Mouse (Mus musculus) spleen, adult 18-20 months (tissue): ENCODE results near the gene Rbms1.

ENCODE experiments used
- DNase-seq, 2 experiments: peaks; one replicate each; pipeline ENCODE4 v3.0.0; 2022; ENCODE audit warnings: mixed read lengths in 2 of 2

Gene Rbms1

DNA sequence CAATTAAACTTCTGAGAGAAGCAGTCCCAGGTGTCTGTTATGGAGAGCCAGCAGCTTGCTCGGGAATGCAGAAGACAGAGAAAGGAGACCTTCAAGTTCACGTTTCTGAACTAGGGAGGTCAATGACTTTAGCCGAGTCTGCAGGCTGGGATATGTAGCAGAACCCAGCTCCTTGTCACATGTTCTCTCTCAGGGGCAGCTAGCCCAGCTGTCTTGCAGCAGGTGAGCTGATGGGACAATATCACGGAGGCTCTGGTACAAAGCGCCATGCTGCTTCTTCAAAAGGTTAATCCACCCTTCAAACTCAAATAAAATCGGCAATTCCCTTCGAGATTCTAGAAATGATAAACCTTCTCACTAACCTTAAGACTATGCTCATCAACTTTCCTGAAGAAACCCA is 158.2 kb downstream of the Rbms1 start:
- no peak for DNase-seq

DNA sequence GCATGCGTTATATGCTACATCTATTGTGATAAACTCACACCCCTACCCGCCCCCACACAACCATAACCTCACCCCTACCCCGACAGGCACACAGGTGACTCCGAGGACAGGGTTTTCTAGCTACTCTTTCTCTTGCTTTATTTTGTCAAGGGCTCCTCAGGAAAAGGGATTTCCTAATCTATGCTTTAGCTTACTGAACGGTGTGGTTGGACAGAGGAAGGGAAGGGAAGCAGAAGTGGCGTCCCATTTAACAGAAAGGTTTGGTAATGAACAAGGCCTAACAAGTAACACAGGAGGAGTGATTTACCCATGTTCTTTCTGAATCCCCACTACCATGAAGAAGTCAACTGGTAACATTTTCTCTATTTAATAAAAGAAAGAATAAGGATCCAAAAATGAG is 159.6 kb downstream of the Rbms1 start:
- DNase-seq, result no peak

DNA sequence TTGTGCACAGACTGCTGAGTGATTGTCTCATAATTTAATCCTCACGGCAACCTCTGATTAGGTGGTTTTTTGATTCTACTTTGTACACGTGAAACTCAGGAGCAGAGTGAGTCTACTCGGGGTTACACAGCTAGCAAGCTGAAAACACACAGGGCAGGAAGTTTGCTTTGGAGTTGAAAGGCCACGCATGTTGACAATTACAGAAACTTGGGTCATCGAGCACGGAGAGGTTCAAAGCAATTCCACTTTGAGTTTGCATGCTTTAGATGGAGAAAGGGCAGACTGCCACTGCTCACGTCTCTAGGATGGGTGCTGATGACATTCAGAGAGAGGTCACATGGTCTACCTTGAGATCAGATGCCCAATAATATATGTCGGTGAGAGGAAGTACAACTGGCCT is 160.2 kb downstream of the Rbms1 start:
- no peak for DNase-seq

DNA sequence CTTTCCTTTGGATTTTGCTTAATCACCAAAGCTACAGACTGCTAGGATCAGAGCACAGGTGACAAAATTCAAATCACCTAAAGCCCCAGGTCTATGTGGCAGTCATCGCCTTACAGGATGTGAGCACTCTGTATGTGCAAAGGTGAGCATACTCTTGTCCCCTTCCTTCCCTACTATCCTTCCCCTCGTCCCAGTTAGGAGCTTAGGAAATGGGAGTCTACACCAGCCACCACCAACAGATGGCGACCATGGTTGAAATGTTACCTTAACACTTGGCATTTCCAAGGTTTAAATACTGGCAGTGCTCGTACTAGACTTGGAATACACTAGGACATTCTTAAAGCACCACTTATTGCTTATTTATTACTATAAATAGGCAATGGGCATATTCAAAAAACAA is 160.8 kb downstream of the Rbms1 start:
- DNase-seq, result no peak

- no peak for DNase-seq
Observed at GRCm38 (mm10) chr2:60801571-60802155, 161.3 kb downstream of the Rbms1 start.

- no peak for DNase-seq
Observed at GRCm38 (mm10) chr2:60800921-60801558, 162.0 kb downstream of the Rbms1 start.

- no peak for DNase-seq
Observed at GRCm38 (mm10) chr2:60799816-60800215, 163.2 kb downstream of the Rbms1 start.

DNA sequence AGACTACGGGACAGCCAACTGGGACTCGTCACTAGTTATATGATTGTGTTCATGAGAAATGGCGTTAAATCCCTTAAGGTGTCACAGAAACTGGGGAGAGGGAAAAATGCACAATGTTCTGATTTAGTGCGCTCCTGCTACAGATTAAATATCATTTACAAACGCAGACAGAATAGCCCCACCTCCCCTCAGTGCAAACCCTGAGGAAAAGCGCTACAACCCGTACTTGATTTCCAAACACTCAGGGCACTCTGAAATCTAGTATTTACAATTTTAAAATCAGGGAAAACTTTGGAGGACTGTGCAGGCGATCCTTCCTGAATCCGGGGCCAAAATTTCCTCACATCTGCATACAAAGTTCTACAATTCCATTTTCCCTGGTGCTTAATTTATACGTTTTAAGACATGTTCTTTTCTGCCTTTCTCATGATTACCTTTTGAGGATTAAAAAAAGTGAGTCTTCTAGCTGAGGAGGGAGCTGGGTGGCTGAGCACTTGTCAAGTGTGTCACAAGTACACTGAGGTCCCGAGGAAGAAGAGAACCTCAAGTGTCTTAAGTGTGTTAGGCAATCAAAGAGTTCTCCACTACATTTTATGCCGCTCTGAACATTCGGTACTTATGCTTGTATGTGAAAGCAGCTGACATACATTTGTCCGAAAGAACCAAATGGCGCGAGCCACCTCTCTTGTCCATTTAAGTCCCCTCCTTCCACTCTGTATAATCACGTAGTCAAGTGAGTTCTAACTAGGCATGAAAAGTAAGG is 164.0 kb downstream of the Rbms1 start:
- no peak for DNase-seq

DNA sequence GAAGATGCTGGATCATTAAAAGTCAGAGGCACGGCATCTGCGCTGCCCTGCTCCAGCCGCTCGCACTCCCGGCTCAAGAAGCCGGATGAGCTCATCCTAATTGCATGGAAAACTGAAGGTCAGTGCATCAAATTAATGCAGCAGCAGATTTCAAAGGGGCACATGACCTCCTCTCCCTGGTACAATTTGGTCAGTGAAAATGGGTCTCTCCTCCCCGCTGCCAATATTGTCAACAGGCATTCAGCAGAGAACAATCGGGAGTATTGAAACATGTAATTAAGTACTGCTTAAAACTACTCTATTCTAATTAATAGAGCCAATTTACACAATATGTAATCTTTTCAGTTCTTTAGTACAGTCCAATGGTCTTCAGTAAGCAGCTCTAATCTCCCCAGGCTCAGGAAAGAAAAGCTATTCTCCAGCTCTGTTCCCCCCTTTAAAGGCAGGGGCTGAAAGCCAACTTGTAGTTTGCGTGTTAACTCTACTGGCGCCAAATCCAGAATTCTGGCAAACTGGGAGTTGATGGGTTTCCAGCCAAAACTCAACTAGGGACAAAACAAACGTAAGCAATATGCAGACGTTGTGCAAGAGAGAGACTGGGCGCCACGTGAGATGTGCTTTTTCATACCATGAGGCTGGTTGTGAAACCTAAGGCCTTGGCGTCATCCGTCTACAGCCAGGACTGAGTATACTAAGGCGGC is 165.9 kb downstream of the Rbms1 start:
- no peak for DNase-seq

DNA sequence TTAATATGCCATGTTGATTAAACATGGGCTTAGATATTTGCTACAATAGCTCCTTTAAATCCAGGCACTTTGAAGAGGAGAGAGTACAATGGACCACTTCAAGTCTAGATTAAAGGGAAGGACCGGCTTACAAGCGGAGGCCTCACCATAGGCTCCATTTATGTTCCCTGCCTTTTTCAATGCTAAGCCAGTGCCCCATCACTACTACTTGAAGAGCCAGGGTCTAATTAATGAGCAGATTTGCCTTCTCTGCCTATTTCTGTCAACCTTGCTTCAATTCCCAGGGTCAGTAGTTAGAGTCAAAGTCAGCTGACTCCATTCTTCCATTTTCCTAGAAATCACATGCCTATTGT is 166.4 kb downstream of the Rbms1 start:
- no peak for DNase-seq

DNA sequence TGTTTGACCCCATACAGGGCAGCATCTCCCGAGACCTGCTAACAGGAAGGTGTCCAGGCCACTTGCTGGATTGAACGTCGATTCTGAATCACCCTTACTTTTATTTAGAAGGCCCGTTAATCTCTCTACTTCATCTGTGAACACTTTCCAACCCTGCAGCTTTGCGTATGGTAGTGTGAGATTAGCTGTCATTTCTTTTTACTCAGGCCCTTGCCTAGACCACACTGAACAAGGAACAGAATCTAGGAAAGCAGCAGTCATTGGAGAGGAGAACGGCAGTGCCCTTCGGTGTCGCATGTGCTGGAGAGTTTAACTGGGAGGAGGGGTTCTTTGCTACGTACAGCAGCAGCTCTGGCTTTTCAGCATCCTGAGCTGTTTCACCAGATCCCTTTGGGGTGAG is 167.1 kb downstream of the Rbms1 start:
- DNase-seq, result no peak

- DNase-seq, result no peak
Observed at GRCm38 (mm10) chr2:60792506-60792905, 170.5 kb downstream of the Rbms1 start.

DNA sequence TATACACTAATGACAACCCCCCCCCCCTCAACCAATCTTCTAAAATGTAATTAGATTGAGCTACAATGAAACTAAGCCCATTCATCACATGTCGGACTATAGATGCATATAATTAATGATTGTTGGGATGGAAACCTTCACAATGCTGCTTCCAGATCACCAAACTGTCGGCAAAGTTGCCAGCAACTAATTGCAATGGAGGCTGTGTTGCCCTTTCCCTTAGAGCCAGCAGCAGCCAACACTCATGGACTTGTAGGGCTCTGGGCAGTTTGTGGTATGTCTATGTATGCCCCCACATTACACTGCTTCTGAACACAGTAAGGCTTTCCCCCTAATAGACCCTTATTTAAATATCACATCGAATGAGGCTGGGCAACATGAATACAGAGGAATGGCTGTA is 173.9 kb downstream of the Rbms1 start:
- no peak for DNase-seq

DNA sequence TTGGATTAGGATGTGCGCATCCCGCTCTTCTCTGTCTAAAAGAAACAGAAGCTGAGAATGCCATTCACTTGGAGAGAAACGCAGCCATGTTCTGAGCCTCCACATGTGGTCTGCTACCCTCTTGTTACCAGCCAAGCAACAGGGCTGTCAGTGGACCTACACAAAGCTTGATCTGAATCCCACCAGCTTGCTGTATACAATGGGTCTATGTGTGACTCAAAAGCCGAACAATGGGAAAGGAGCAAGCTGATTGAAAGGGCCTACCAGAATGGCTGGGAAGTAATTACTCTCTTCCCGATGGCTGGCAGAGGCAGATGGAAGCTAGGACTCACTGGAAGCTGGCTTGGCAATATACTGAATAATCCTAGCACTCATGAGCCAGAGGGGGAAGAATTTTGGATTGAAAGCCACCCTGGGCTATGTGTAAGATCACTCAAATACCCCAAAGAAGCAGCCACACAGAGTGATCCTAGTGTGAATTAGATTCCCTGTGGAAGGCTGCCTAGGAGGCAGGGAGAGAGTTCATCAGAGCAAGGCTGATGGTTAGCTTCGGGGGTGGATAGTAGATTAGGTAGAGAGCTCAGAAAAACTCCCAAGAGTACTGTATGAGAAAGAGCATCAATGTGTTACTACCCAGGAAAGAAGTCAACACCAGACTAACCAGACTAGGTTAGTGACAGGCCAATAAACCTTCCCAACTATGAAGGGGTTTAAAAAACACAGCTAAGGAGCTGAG is 174.7 kb downstream of the Rbms1 start:
- no peak for DNase-seq

DNA sequence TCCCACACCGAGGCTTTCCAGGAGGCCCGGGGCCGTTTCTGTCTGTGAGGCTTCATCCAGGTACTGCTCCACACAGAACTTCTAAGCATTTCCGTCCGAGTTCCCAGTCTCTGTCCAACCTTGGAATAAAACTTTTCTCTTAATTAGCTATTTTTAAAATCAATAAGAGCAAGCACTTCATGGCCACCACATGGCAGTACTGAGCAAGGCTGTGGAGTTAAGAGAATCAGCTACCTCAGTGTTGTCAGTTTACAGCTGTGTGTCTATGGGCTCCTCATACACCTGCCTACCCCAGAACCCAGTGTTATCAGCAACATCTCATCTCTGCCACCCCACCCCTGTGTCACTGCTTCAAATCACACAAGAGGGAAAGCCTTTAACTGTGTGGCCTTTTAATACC is 175.9 kb downstream of the Rbms1 start:
- DNase-seq, result no peak

DNA sequence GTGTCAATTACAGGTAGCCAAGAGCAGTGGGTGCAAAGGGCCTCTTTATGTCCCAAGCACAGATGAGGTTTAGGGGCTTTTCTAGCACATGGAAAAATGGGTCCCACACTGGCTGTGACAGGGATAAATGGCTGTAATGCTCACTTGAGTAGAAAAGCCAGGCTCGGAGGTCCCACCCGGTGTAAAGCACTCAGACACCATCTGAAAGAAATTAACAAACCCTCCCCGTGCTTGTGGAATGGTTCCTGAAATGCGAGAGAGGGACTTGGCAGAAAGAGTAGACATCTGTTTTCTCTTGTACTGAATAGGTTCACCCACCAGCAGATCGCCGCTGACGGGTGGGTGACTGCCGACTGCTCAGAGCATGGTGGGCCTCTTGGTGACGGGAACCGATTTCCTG is 176.7 kb downstream of the Rbms1 start:
- DNase-seq, result no peak

GRCm38 (mm10) chr2:60774501-60774900 is 188.5 kb downstream of the Rbms1 start:
- no peak for DNase-seq

DNA sequence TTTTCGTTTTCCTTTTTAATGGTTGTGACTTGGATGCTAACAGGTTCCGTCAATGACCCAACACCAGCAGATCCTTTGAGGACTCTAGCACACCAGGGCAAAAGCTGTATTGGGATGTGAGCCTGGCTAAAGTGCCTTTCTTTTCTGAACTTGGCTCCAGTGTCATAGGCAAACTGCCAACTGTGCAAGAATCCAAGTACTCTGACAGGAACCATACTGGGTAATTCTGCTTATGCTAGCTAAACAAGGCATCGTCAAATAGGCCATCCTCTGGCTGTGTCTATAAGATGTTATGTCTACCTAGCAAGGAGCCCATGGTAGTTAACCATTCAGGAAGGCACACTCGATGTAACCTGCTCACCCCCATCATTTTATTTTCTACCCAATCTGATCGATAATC is 189.4 kb downstream of the Rbms1 start:
- DNase-seq, result no peak

- DNase-seq, result no peak
Observed at GRCm38 (mm10) chr2:60766420-60766819, 196.6 kb downstream of the Rbms1 start.

DNA sequence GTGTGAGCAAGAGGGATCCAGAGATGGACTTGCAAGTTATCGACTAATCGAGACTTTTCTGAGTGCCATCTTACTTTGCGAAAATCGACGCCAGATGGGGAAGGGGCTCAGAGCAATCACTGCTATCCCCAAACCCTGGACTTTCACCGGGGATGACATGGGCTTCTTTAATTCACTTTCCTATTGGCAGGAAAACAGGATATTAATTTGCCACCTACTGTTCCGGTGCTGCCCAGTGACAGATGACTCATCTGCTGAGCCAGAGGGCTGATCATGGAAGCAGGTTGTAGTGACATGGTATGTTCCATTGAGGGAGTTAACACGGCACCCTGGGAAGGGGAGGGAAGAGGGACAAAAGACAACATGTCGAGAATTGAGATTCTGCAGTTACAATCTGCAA is 206.8 kb downstream of the Rbms1 start:
- DNase-seq, result no peak

DNA sequence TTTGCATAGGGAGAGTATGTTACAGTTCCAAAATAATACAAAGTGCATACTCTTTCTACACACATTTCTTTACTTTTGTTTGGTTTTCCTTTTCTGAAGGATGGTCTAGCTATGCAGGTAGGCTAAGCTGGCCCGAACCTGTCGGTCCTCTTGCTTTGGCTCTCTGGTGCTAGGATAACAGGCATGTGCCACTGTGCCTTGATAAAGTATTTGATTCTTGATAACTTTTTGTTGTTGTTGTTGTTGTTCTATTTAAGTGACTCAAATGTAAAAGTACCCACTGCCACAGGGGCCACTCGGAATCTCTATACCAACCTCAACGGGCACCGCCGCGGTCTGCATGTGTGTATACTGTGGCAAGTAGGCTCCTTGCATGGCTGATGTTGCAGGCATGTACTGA is 207.9 kb downstream of the Rbms1 start:
- DNase-seq, result no peak

DNA sequence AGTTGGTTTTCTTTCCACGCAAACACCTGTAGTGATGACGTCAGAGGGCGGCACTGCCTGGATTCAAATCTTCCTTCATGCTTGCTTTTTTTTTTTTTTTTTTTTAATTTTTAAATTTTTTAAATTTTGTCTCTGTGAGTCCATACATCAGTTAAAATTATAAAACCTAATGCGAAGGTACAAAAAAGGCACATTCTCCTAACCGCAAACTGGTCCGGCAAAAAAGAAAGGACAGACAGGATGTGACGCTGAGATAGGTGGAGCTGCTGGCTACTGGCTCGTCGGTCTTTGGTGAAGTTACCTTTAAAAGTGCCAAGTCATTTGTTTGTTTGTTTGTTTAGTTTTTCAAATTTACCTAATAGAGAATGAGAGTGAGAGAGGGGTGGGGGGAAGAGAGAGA is 211.7 kb downstream of the Rbms1 start:
- DNase-seq, result no peak

- DNase-seq, result no peak
Observed at GRCm38 (mm10) chr2:60750591-60750990, 212.4 kb downstream of the Rbms1 start.
